Mouse (Mus musculus) left cerebral cortex, postnatal 10 days (tissue): ENCODE measurements at regions not wholly inside any gene's neighbourhood (a gene's known extent, or its start where the extent isn't known, plus 50 kb on each side); places are given as distances from the start of the nearest gene placed in this dataset.

Source experiments
- DNase-seq, 2 experiments: peaks; one replicate each; pipeline ENCODE4 v3.0.0; 2021 to 2022; ENCODE audit warnings: low spot score in 2 of 2, mixed read lengths in 1 of 2; ENCODE audit errors: extremely low spot score in 1 of 2
- intact Hi-C: fragments of 180-260 bp; cut with DNase I; formaldehyde crosslinking; loops from one replicate; pipeline ENCODE4 v1.15.1; 2025

DNA sequence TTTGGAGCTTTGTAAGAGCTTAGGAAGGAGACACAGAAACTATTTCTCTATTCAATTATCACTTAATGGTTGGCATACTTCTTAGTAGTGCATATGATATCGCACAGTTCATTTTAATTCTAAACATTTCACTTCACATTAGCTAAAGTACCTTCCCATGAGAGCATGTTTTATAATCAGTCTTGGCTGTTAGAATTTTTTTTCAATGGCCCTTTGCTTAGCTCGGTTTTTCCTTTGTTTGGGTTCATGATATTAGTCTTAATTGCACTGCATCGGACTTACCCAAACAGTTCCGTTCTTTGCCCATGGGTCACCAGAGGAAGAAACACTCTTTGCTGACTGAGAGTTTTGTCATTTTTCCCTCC is 216.8 kb upstream of the Tll1 start:
- intact Hi-C loops = no loop called here

DNA sequence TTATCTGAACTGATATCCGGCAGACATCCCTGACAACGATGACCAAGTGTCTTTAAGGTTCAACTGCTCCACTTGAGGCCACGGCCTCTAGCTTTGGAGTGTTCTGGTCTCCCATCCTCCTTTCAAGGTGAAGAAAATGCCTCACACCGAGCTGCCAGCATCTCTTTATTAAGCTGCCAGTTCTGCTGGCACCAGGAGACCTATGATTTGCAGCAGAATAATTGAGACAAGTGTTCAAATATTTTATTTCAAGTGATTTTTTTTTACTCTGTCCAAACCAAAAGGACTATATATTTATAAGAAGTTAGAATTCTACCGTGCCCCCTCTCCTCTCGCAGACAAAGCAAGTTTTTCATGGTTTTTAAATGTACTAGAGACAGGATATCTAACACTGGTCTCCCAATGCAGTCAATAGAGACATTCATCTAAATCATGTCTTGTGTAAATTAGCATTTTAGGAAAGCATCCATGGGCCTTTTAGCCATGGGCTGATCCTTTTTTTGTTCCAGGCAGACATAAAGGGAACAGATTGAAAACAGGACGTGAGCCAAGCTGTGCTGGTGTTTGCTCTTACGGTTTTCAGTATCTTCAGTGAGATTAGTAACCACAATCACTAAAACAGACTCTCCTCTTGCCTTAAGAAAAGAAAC is 216.3 kb upstream of the Tll1 start:
- intact Hi-C loops = no loop called here

More for the DNA sequence above, 216.8 kb upstream of the Tll1 start:
- no peak for DNase-seq

DNA sequence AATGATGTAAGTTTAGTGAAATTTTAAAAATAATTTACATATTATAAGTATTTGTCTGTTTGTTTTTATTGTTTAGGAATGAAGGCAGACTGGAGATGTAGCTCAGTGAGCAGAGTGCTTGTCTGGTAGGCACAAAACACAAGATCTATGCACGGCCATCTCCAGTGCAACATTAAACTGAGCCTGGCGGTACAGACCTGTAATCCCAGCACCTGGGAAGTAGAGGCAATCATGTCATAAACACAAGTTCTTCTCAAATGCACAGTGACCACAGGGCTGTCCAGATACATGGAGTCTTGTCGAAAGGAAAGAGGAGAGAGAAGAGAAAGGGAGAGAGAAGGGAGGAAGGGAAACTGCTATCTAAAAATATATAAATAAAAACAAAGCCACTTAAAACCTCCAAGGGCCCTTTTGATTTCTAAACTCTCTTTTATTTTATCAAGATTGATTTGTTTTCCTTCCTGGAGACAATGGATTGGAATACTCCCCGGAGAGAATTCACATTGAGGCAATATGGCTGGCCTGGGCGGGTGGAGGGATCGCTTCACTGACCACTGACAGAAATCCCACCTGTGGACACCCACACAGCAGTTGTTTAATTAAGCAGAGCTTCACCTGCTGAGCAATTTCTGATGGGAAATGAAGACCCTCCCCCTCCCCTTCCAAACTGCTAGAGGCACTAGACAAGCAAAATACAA is 215.6 kb upstream of the Tll1 start:
- intact Hi-C loops = no loop called here
- DNase-seq = no peak

More for the DNA sequence above, 216.3 kb upstream of the Tll1 start:
- no peak for DNase-seq

DNA sequence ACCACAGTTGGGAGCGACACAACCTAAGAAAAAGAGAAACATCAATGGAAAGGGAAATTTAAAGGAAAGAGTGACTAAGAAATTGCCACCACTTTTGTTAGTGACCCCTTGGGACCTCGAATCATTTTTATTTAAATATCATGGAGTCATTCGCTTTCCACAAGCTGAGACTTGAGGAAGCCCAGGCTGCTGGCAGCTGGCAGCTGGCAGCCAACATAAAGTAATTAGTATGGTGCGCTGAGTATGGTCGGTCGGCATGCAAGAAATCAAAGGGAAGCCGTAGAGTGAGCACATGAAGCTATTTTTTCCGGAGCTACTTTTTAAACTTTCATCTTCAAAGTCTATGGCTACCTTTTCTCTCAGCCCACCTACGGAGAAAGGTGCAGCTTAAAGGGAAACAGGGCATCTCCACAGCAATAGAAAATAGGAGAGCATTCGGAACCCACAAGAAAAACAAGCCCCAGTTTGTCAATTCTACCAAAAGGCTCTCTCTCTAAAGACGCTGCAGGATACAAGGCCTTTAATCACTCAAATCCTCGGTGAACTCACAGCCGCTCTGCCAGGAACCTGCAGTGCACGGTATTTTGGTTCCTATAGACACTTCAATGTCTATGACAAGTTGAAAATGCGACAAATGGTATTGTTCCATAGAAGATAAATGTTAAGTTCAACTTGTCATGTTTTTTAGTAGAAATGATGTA is 206.6 kb upstream of the Tll1 start:
- no peak for DNase-seq
- intact Hi-C loops = no loop called here

DNA sequence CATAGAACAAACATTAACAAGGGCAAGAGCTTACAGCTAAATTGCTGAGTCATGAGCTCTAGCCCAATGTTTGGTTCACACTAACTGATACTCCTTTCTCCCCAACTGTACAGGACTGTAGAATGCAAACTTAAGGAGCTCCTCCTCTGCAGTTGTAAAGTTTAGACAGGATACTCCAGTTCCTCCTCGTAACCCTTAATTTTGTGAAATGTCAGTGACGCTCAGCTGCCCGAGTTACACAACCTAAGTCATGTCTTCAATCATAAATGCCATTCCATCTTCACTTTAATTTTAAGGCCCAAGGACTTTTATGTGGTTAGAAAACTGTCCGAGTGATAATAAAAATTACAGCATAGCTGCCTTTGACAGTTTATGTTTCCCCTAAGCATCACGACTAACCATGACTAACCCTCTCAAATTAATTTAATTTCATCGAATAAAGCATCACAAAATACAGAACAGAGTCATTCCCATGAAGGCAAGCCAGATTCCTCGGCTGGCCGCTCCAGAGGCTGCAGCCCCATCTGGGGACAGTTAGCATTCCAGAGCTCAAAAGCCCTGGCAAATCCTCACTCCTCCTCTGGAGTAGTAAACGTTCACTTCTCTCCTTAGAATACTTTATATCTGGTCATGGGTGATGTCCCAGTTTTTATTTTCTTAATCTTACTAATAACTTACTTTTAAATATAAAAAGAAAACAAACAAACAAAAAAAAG is 200.9 kb upstream of the Tll1 start:
- DNase-seq = no peak
- intact Hi-C loops = no loop called here

DNA sequence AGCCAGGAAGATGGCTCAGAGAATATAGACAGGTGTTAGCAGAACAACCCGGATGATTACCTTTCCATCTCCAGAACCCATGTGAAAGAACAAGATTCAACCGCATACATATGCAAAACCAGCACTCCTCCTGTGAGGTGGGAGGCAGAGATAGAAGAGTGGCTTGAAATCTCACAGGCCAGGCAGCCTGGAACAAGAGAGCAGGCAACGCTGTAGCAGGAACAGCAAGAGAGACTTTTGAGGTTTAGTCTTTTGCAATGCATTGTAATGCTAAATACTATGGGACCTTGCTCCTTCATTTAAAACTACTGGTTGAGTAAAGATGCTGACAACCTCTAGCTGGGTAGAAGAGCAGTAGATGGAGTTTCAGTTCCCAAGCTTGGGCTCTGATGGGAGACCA is 193.5 kb upstream of the Tll1 start:
- DNase-seq = no peak
- intact Hi-C loops = no loop called here

DNA sequence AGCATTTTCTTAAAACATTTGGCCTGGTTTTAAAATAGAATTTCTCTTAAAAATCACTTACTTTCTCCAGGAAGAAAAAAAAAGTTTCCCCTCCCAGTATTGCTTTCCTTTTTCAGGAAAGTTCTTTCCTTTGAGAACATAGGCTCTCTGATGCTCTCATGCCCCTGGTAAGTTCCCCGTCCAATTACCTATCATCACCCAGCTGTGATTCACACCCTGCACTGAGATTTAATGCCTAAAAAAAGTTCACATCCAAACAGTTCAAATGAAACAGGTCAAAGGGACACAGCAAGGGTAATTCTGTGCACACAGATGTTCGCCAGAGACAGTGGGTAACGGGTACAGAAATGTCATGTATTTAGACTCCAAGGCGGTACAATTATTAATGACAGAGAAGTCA is 191.8 kb upstream of the Tll1 start:
- intact Hi-C loops = no loop called here
- no peak for DNase-seq

DNA sequence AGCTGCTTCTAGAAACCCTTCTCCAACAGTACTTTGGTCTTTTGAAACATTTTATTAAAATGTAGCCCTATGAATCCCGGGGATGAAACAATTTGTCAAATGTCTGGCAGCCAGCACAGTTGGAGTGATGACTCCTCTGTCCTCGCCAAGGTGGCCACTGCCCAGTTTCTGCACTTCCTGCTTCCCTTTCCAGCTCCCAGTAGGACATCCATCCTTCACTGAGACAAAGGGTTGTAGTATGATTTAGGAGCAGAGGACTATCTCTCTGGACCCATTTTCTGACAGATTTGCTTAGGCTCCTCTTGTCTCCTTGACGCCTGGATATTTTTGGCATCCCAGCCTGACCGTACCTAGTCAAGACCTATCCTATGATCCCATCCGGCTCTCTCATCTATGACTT is 189.7 kb upstream of the Tll1 start:
- DNase-seq = no peak
- intact Hi-C loops = no loop called here

DNA sequence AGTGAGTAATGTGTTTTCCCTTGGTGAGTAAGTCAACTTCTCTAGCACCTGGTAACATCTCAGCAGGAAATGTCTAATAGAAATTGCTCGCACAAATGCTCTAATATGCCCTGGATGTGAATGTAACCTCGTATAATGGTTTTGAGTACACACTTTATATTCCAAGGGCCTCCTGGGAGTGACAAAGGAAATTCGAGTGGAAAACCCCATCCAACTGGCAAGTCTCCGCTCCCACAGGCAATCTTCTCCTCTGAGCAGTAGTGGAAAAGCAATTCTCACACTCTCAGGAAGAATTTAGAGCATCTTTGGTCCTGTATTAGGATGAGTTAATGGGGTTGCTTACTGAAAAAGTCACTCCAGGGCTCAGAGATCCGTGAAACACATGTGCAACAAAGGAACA is 183.4 kb upstream of the Tll1 start:
- DNase-seq = no peak
- intact Hi-C loops = no loop called here

DNA sequence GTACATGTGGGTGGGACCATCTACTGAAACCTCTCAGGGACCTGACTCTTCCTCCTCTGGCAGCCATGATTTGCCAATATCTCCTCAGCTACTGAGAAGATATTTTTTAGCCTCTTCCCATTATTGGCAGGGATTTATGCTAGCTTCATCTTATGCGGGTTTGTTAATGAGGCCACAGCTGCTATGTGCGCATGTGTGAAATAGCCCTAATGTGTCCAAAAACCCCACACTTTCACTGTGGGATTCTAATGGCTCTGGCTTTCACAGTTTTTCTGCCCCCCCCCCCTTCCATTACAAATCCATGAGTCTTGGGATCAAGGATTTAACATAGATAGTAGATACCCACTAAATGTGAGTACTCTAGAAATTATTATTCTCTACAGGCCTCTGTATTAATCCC is 182.2 kb upstream of the Tll1 start:
- DNase-seq = no peak
- intact Hi-C loops = no loop called here

DNA sequence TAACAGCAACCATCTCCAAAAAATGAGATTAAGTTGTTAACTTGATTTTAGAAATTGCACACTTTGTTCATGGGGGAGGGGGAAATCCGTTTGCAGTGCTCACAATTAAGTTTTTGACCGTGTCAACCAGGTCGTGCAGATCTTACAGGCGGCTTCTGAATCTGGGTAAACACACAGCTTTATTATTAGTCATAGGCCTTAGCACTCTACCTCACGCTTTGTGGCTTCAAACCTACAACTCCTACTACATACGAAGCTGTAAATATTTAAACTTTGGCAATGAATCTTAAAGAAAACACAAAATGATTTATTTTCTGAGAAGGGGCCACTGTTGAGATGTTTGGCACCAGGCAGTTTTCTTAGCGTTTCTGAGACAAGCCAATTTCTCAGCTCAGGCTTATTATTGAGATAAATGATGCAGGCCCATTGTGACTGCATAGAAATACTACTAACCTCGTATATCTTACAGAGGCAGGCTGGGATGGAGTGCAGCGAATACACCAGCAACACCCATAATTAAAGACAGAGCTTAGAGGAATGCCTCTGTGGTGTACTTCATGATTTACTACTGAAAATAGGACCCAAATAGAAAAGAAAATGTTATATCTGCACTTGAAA is 173.8 kb upstream of the Tll1 start:
- DNase-seq = no peak
- intact Hi-C loops = no loop called here

DNA sequence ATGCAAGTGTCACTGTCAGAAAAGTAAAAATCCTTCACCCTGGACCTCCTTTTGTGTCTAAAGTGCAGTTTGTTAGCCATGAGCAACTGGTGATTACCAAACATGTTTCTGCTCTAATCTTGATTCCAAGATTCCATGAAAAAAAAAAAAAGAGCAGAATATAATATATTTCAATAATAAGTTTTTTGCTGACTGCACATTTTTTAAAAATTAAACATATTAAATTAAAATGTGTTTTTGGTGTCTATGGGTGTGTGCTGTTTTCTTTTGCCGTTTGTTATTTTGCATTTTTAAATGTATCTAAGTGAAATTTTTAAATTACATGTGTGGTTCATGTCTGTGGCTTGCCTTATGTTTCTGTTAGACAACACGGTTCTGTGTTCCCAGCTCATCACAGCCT is 171.8 kb upstream of the Tll1 start:
- intact Hi-C loops = no loop called here
- no peak for DNase-seq

DNA sequence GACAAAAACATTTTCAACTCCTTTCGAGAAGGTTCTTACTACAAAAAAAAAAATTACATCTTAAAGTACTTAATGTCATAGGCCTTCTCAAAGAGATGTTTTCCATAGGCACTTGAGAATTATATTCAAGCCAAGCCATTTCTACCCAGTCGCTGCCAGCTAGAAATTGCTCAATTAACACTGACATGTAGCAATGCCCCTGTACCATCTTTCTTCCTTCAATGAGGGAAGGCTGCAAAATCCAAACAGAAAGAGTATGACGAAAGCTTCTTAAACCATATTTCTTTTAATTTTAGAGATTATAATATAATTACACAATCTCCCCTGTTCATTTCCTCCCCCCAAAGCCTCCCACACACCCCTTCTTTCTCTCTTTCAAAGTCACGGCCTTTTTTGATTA is 169.4 kb upstream of the Tll1 start:
- no peak for DNase-seq
- intact Hi-C loops = no loop called here

DNA sequence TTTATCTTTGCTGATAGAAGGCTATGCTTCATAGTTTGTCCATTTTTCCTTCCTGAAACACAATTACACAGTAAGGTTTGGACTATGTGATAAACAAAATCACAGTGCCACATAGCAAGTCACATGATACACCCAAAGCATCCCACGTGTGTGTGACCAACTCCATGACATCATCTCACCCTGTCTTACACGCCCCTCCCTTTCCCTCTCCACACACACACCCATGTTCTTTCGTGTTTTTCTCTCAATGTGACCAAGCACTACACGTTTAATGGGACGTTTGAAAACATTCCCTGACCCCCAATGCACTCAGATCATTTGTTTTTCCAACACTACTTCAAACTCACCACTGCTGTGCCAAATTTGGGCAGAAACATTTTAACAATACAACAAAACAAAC is 168.9 kb upstream of the Tll1 start:
- DNase-seq = no peak
- intact Hi-C loops = no loop called here

DNA sequence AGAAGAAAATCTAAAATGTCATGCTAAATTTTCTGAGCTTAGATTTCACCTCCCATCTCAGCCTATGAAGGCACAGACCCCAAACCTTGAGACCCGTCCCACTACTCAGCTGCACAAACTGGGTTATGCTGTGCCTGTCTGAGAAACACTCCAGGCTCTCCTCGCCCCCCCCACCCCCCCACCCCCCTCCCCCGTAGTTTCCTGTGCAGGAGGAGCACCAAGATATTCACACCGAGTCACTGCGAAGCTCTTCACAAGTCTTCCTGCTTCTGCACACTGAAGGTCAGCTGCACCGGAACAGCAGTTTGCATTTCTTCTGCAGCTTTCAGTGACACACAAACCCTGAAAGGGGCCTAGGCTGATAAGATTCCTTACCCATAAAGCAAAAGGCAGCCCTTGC is 163.9 kb upstream of the Tll1 start:
- intact Hi-C loops = no loop called here
- no peak for DNase-seq

DNA sequence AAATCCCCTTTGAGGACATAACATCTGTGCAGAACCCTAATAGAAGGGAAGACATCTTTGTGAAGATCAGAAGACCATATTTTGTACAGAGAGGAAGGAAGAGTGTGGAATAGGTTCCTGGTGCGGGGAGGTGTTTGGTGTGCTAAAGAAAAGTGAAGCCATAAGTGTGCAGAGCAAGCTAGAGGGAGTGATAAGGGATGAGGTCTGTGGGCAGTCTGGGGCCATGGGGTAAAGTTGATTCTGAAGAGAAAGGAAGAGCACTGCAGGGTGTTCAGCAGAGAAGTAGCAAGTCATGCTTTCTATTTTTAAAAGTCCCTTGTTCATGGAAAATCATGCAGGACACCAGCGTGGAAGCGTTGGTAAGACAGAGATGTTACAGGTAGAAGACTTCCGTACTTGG is 161.8 kb upstream of the Tll1 start:
- intact Hi-C loops = no loop called here
- no peak for DNase-seq

DNA sequence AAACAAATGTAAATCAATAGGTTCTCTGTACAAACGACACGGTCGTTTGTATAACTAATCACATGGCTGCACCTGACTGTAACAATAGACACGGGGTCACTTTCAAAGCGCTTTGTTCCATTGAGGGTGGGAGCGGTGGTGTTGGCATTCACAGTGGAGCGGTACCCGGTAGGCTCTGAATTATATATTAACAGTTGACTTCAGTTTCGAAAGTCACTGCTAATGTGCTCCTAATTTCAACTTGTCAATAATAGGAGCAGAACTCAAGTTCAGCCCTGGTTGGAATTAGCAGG is 160.8 kb upstream of the Tll1 start:
- no peak for DNase-seq

DNA sequence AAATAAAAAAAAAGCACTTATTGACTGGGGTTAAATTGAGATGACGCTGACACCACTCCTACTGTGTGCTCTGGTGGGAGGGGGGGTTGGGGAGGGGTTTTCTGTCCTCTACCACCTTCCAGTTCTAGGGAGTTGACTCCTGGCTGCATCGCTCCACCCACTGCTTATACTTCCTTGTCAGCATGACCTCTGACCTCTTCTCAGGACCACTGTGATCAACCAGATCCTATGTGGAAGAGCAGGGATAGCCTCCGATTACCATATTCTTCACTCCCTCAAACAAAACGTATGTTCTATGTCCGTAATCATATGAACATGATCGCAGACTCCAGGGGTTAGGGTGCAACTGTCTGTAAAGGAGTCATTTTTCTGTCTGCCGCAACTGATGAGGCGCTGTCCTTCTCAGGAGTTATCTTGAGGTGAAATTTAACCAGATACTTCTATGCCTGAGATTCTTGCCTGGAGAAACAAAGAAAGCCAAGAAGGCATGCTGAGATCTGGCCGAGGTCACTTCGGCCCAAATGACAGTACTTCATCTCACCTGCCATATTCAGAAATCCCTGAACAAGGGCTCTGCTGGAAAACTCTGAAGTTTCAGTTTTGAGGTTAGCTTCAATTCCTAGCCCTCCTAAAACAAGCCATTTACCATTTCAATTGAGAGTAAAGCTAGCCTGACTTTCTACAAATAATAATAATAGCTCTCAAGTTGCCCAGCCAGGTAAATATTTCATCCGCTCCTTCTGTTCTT is 160.3 kb upstream of the Tll1 start:
- intact Hi-C loops = no loop called here
- no peak for DNase-seq

More for the DNA sequence above, 160.8 kb upstream of the Tll1 start:
- intact Hi-C loops = no loop called here

DNA sequence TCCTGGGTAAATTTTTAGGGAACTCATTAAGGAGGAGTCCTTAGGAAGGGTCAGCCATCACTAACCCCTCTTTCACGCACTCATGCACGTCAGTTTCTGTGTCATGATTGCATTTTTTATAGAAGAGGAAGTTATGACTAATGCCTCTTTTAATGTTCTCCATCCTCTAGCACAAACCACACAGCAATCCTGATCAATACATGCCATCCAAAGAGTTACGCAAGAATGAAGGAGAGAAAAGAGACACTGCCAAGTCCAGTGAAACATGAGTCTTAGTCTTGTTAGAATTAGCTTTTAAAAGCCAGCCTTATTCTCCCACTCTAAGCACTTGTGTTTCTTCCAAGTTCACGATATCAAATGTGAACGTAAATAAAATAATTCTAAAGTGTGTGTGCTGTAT is 151.0 kb upstream of the Tll1 start:
- intact Hi-C loops = no loop called here
- DNase-seq = no peak
